ENCODE assay signal across 8 mouse cellular contexts in genomic region chr11:88895800-88896232, GRCm38 (mm10). TPM values are rescaled to one million over a fixed set of nuclear protein-coding genes. Genes with fewer than 3 reads are reported as not detected.
DNase-seq lines count a peak whose midpoint lies in the region; ATAC-seq and TF ChIP-seq lines count a peak whose summit lies in the region.
"Not testable (repeated sequence)": the region's sequence is repeated elsewhere in the genome, so short reads cannot be mapped to it uniquely, and the experiment has no call there.

No protein-coding gene starts in this region.

- H3K27ac ChIP-seq in heart, embryonic 16.5 days (ENCODE audit: low read length); kidney, adult 2 months (ENCODE audit: insufficient read depth, low read depth, low read length); lung, embryonic 15.5 days: not testable (repeated sequence)

- H3K9me3 ChIP-seq in heart, embryonic 16.5 days (replicated peaks; ENCODE audit: control insufficient read depth, low read length); lung, embryonic 15.5 days: not testable (repeated sequence)

- not testable (repeated sequence) for H3K4me1 ChIP-seq in heart, embryonic 16.5 days (ENCODE audit: control insufficient read depth, insufficient read depth, low read length); kidney, adult 2 months (ENCODE audit: control insufficient read depth, insufficient read depth, low read length)
- peaks cover 12% of the 10 kb centered on the region for H3K4me1 ChIP-seq in lung, embryonic 15.5 days

- ATAC-seq in heart, embryonic 16.5 days (replicated peaks; ENCODE audit: extremely low read depth, insufficient read depth, low FRiP score); lung, embryonic 15.5 days (ENCODE audit: borderline replicate concordance, extremely low read depth, low FRiP score, low TSS enrichment): not testable (repeated sequence)

- not testable (repeated sequence) for H3K36me3 ChIP-seq in heart, embryonic 16.5 days (ENCODE audit: control insufficient read depth, insufficient read depth); kidney, adult 2 months (ENCODE audit: control insufficient read depth, insufficient read depth, low read length); lung, embryonic 15.5 days

- TF ChIP-seq CTCF in kidney, adult 2 months (conservative IDR thresholded peaks at IDR 0.05; ENCODE audit: insufficient read depth, insufficient read length, low read depth, low read length) = not testable (repeated sequence)

- not testable (repeated sequence) for H3K27me3 ChIP-seq in heart, embryonic 16.5 days (ENCODE audit: control insufficient read depth, insufficient read depth, low read length); kidney, adult 2 months (replicated peaks; ENCODE audit: control insufficient read depth, insufficient read depth, low read length); lung, embryonic 15.5 days

- 29% methylated on average over 24 of the region's 39 CpGs for WGBS in heart, embryonic 16.5 days
- WGBS in kidney, adult 2 months = 22% methylated on average over 39 of the region's 39 CpGs
- WGBS in lung, embryonic 15.5 days = 39% methylated on average over 31 of the region's 39 CpGs

- TF ChIP-seq POLR2A in kidney, adult 2 months (IDR thresholded peaks at IDR 0.05; ENCODE audit: low read depth, low read length) = not testable (repeated sequence)

- H3K4me3 ChIP-seq in heart, embryonic 16.5 days (ENCODE audit: low read length) = peak overlapping the region; percentile 43
- H3K4me3 ChIP-seq in kidney, adult 2 months (ENCODE audit: insufficient read depth, low read depth, low read length) = peak overlapping the region; percentile 44
- H3K4me3 ChIP-seq in lung, embryonic 15.5 days = peak overlapping the region; percentile 33

- H3K4me2 ChIP-seq in heart, embryonic 16.5 days (ENCODE audit: low read depth, low read length) = peak overlapping the region; percentile 36; the same call in 1 of the 2 replicates
- H3K4me2 ChIP-seq in lung, embryonic 15.5 days = peak overlapping the region; percentile 42; the same call in 1 of the 2 replicates

- DNase-seq in cerebellum, postnatal 14 days = peak; percentile 26 to 54
- DNase-seq in frontal cortex, postnatal 10 days (ENCODE audit: low spot score in 2 of 2) = peak; percentile 38 to 49
- peak; percentile 46 for DNase-seq in kidney, adult 2 months
- DNase-seq in left cerebral cortex, adult 8-10 months (ENCODE audit: low spot score in 2 of 2) = peak; percentile 52 to 75
- DNase-seq in ovary, adult 18-20 months (ENCODE audit: low spot score) = peak; percentile 14
- DNase-seq in thymus, postnatal 36 days = peak; percentile 41 to 43

- 0 out of 2 replicates have a peak overlapping the region, but pooled peaks have one; percentile 49 for H3K9ac ChIP-seq in heart, embryonic 16.5 days (ENCODE audit: low read length)
- H3K9ac ChIP-seq in lung, embryonic 15.5 days = not testable (repeated sequence)

RNA-seq across cellular contexts. Expression of gene Akap1, which starts 31.4 kb away (rescaled TPM):
- 58.0 and 64.4 TPM in 2 replicates for polyA plus RNA-seq in heart, embryonic 16.5 days (2015; fragmentation: Nextera tagmentation; extraction: Ambion mirVana)
- 72.6 and 73.1 TPM in 2 replicates for polyA plus RNA-seq in kidney, adult 2 months (2012; rRNA removed)
- total RNA-seq in left cerebral cortex, adult 8-10 months (2022) = 10 to 100 TPM; 41.6 to 46.5 (median 43.0) TPM
- polyA plus RNA-seq in lung, embryonic 15.5 days (2015; fragmentation: Nextera tagmentation; extraction: Ambion mirVana) = 18.3 and 18.8 TPM in 2 replicates

RNA-seq across cellular contexts. Expression of gene Scpep1, which starts 59.4 kb away (rescaled TPM):
- 43.6 and 50.8 TPM in 2 replicates for polyA plus RNA-seq in heart, embryonic 16.5 days (2015; fragmentation: Nextera tagmentation; extraction: Ambion mirVana)
- polyA plus RNA-seq in kidney, adult 2 months (2012; rRNA removed) = 61.5 and 74.1 TPM in 2 replicates
- 10 to 100 TPM; 18.7 to 25.9 (median 22.0) TPM for total RNA-seq in left cerebral cortex, adult 8-10 months (2022)
- 88.7 and 90.7 TPM in 2 replicates for polyA plus RNA-seq in lung, embryonic 15.5 days (2015; fragmentation: Nextera tagmentation; extraction: Ambion mirVana)
